8 mouse cellular contexts compared by ENCODE assay signal in genomic region chr11:107416561-107416926, GRCm38 (mm10). TPM values are rescaled to one million over a fixed set of nuclear protein-coding genes. Genes with fewer than 3 reads are reported as not detected.
DNase-seq lines count a peak whose midpoint lies in the region; ATAC-seq lines count a peak whose summit lies in the region.

No protein-coding gene starts in this region.

- H3K9me3 ChIP-seq in kidney, embryonic 14.5 days (ENCODE audit: control insufficient read depth, low read length): no peaks in the 10 kb centered on the region
- H3K9me3 ChIP-seq in forebrain, embryonic 13.5 days (replicated peaks): no peaks in the 10 kb centered on the region

- H3K36me3 ChIP-seq in kidney, embryonic 14.5 days (ENCODE audit: control insufficient read depth, insufficient read depth, low read length): no peaks in the 10 kb centered on the region
- H3K36me3 ChIP-seq in forebrain, embryonic 13.5 days (ENCODE audit: poor library complexity, severe bottlenecking): no peaks in the 10 kb centered on the region
- no peaks in the 10 kb centered on the region for H3K36me3 ChIP-seq in macrophage (ENCODE audit: inconsistent target)

- H3K4me2 ChIP-seq in kidney, embryonic 14.5 days (replicated peaks; ENCODE audit: low read depth, low read length): no peak overlapping the region
- H3K4me2 ChIP-seq in forebrain, embryonic 13.5 days: peak overlapping the region; percentile 45

- H3K79me2 ChIP-seq in macrophage (ENCODE audit: inconsistent target): peaks cover 84% of the 10 kb centered on the region; the same call in 1 of the 2 replicates

- H3K27me3 ChIP-seq in kidney, embryonic 14.5 days (ENCODE audit: control insufficient read depth, insufficient read depth, low read length): no peaks in the 10 kb centered on the region
- no peaks in the 10 kb centered on the region for H3K27me3 ChIP-seq in forebrain, embryonic 13.5 days

- H3K9ac ChIP-seq in kidney, embryonic 14.5 days (ENCODE audit: low read depth, low read length): no peak overlapping the region
- H3K9ac ChIP-seq in forebrain, embryonic 13.5 days: peak overlapping the region; percentile 26; the same call in 1 of the 2 replicates

- no peak for DNase-seq in kidney, postnatal 14 days
- DNase-seq in R1 (ENCODE audit: low read depth, low spot score): peak; percentile 63
- no peak for DNase-seq in cerebellum, adult 18-20 months
- DNase-seq in kidney, postnatal 4 days: no peak

- H3K27ac ChIP-seq in kidney, embryonic 14.5 days (ENCODE audit: low read depth, low read length): peak overlapping the region; percentile 32; the same call in 1 of the 2 replicates
- H3K27ac ChIP-seq in forebrain, embryonic 13.5 days: peak overlapping the region; percentile 94
- H3K27ac ChIP-seq in macrophage: peak overlapping the region; percentile 75

- no peak for ATAC-seq in kidney, embryonic 14.5 days (ENCODE audit: low FRiP score, low TSS enrichment)
- ATAC-seq in forebrain, embryonic 13.5 days: peak; percentile 62
- no peak for ATAC-seq in frontal cortex, adult (ENCODE audit: low TSS enrichment)

- H3K4me3 ChIP-seq in kidney, embryonic 14.5 days (ENCODE audit: low read length): no peak overlapping the region
- H3K4me3 ChIP-seq in forebrain, embryonic 13.5 days: 0 out of 2 replicates have a peak overlapping the region, but pooled peaks have one; percentile 0
- H3K4me3 ChIP-seq in macrophage (ENCODE audit: inconsistent target): peak overlapping the region; percentile 21; the same call in 1 of the 2 replicates

- H3K4me1 ChIP-seq in kidney, embryonic 14.5 days (ENCODE audit: control insufficient read depth, insufficient read depth, low read length): peaks cover 10% of the 10 kb centered on the region; the same call in 1 of the 2 replicates
- peaks cover 68% of the 10 kb centered on the region for H3K4me1 ChIP-seq in forebrain, embryonic 13.5 days

- WGBS in kidney, embryonic 14.5 days: 43% methylated on average over 4 of the region's 4 CpGs
- 0% methylated on average over 4 of the region's 4 CpGs for whole genome bisulfite sequencing in forebrain, embryonic 13.5 days
- 18% methylated on average over 4 of the region's 4 CpGs for WGBS in macrophage (ENCODE audit: missing documents)

RNA-seq across cellular contexts. Expression of gene Pitpnc1, which starts 54.0 kb away (rescaled TPM):
- 15.2 and 19.4 TPM in 2 replicates for polyA plus RNA-seq in kidney, embryonic 14.5 days (2014; fragmentation: Nextera tagmentation; extraction: Ambion mirVana)
- 35.6 and 36.1 TPM in 2 replicates for polyA plus RNA-seq in forebrain, embryonic 13.5 days (2015; fragmentation: Nextera tagmentation; extraction: Ambion mirVana)
- 100 to 1,000 TPM in 22 of 26 experiments, 10 to 100 TPM in 4; 73.3 to 454 (median 139) TPM for total RNA-seq in macrophage (2018; cell fraction: chromatin; rRNA removed)
- 10 to 100 TPM; 26.8 to 55.8 (median 41.9) TPM for total RNA-seq in macrophage (2018; cell fraction: cytosol; rRNA removed)
- 100 to 1,000 TPM in 1 of 26 experiments, 10 to 100 TPM in 25; 27.9 to 103 (median 57.9) TPM for total RNA-seq in macrophage (2018; cell fraction: nucleus; rRNA removed)
- polyA plus RNA-seq in macrophage (2018): 21.3 to 50.1 TPM (median 30.5 TPM) in 3 replicates

Comparison
In these comparisons a context has a peak if more than half of its experiments do, and no peak if none do; other contexts are left out.
1. H3K27ac ChIP-seq: peak in every context shown above with its lines; median percentile 94 in forebrain, embryonic 13.5 days; 75 in macrophage; 32 in kidney, embryonic 14.5 days.